Mouse (Mus musculus): ENCODE data around the gene Acot1.
"Not testable (repeated sequence)": the region's sequence is repeated elsewhere in the genome, so short reads cannot be mapped to it uniquely, and the experiment has no call there.

Acot1 gene

GRCm38 (mm10) chr12:84022266-84022665, 13.0 kb downstream of the Acot1 start:
- DNase-seq: not testable (repeated sequence)

- DNase-seq: no peak
These were observed 13.9 kb downstream of the Acot1 start for GRCm38 (mm10) chr12:84023052-84023745.

- DNase-seq: no peak
These were observed 16.6 kb downstream of the Acot1 start for GRCm38 (mm10) chr12:84025888-84026287.

- not testable (repeated sequence) for DNase-seq
These were observed 19.0 kb downstream of the Acot1 start for GRCm38 (mm10) chr12:84028328-84028727.

GRCm38 (mm10) chr12:84029043-84029442, 19.8 kb downstream of the Acot1 start:
- not testable (repeated sequence) for DNase-seq

- peak; percentile 83 for DNase-seq
These were observed 21.5 kb downstream of the Acot1 start for GRCm38 (mm10) chr12:84030659-84031332.

GRCm38 (mm10) chr12:84032854-84033253, 23.6 kb downstream of the Acot1 start:
- no peak for DNase-seq

GRCm38 (mm10) chr12:84033302-84033701, 24.0 kb downstream of the Acot1 start:
- DNase-seq: not testable (repeated sequence)

GRCm38 (mm10) chr12:84034108-84034507, 24.8 kb downstream of the Acot1 start:
- DNase-seq: no peak

- DNase-seq: peak; percentile 81
These were observed 29.0 kb downstream of the Acot1 start, which contains the start of gene Acot4 for GRCm38 (mm10) chr12:84038241-84038640. Acot4 (plus strand) TSS chr12:84038379.

GRCm38 (mm10) chr12:84038691-84039111, 29.4 kb downstream of the Acot1 start, which contains the start of gene Gm49366:
Gm49366 (plus strand) TSS chr12:84038935.
- DNase-seq: peak; percentile 71

- DNase-seq: peak; percentile 57
These were observed 33.0 kb downstream of the Acot1 start for GRCm38 (mm10) chr12:84042248-84042647.

GRCm38 (mm10) chr12:84044045-84044444, 34.8 kb downstream of the Acot1 start:
- DNase-seq: no peak

- DNase-seq: no peak
These were observed 37.6 kb downstream of the Acot1 start for GRCm38 (mm10) chr12:84046906-84047305.

- peak; percentile 53 for DNase-seq
These were observed 41.5 kb downstream of the Acot1 start for GRCm38 (mm10) chr12:84050744-84051143.

- peak; percentile 47 for DNase-seq
These were observed 42.7 kb downstream of the Acot1 start, which contains the start of gene Acot3 for GRCm38 (mm10) chr12:84051937-84052474. Acot3 (plus strand) TSS chr12:84052144.

GRCm38 (mm10) chr12:84052609-84053008, 43.3 kb downstream of the Acot1 start:
- DNase-seq: no peak

- peak; percentile 53 for DNase-seq
These were observed 43.9 kb downstream of the Acot1 start for GRCm38 (mm10) chr12:84053173-84053572.

- peak; percentile 61 for DNase-seq
These were observed 44.5 kb downstream of the Acot1 start for GRCm38 (mm10) chr12:84053679-84054391.

- no peak for DNase-seq
These were observed 51.7 kb downstream of the Acot1 start for GRCm38 (mm10) chr12:84060946-84061345.

- DNase-seq: no peak
These were observed 53.0 kb downstream of the Acot1 start for GRCm38 (mm10) chr12:84062336-84062735.

GRCm38 (mm10) chr12:84063228-84063627, 53.9 kb downstream of the Acot1 start:
- DNase-seq: no peak

- DNase-seq: no peak
These were observed 54.5 kb downstream of the Acot1 start for GRCm38 (mm10) chr12:84063833-84064232.
